Mouse (Mus musculus) heart, embryonic 14.5 days (tissue): ENCODE results near the gene Spata16. TPM values are rescaled to one million over a fixed set of nuclear protein-coding genes. Genes with fewer than 3 reads are reported as not detected.
A peak's percentile ranks its signal among the peaks of the same experiment; 100 is the strongest.

Experiments
- ATAC-seq: fragments of 200-750 bp; cut with Nextera tagmentation; 2 replicates; pipeline ENCODE4 v1.8.0; 2017; ENCODE audit warnings: low read depth, moderate TSS enrichment; ENCODE audit not compliant: insufficient number of reproducible peaks, insufficient read depth, low FRiP score
- H3K27ac ChIP-seq, 2 experiments: fragments of 200-500 bp in 1 of 2; fragments of 300-500 bp in 1 of 2; sonication (generic) in 1 of 2; replicated peaks in 1 of 2; 2 replicates each; pipeline ENCODE4 v1.5.1; 2012 to 2014; ENCODE audit warnings: low read depth in 2 of 2, low read length in 2 of 2, control low read depth in 1 of 2, mild to moderate bottlenecking in 1 of 2, mixed read lengths in 1 of 2; ENCODE audit not compliant: control insufficient read depth in 1 of 2, insufficient read depth in 1 of 2
- H3K27me3 ChIP-seq: fragments of 300-500 bp; sonication (generic); 2 replicates; pipeline ENCODE4 v1.6.1; 2014; ENCODE audit warnings: mild to moderate bottlenecking, low read length, control low read depth; ENCODE audit not compliant: control insufficient read depth, insufficient read depth
- H3K36me3 ChIP-seq: fragments of 300-500 bp; sonication (generic); 2 replicates; pipeline ENCODE4 v1.6.1; 2014; ENCODE audit warnings: mild to moderate bottlenecking, control low read depth, low read length, mixed read lengths; ENCODE audit not compliant: control insufficient read depth, insufficient read depth
- H3K4me1 ChIP-seq, 2 experiments: fragments of 200-500 bp in 1 of 2; fragments of 300-500 bp in 1 of 2; sonication (generic) in 1 of 2; 2 replicates each; pipeline ENCODE4 v1.6.1; 2012 to 2014; ENCODE audit warnings: low read length in 2 of 2, control low read depth in 1 of 2, mixed read lengths in 1 of 2; ENCODE audit not compliant: control insufficient read depth in 2 of 2, insufficient read depth in 2 of 2
- H3K4me2 ChIP-seq: fragments of 300-500 bp; sonication (generic); 2 replicates; pipeline ENCODE4 v1.6.1; 2014; ENCODE audit warnings: mild to moderate bottlenecking, low read length
- H3K4me3 ChIP-seq, 2 experiments: fragments of 200-500 bp in 1 of 2; fragments of 300-500 bp in 1 of 2; sonication (generic) in 1 of 2; 2 replicates each; pipeline ENCODE4 v1.5.1; 2012 to 2014; ENCODE audit warnings: low read length in 2 of 2, mild to moderate bottlenecking in 2 of 2, control low read depth in 1 of 2, low read depth in 1 of 2, moderate library complexity in 1 of 2; ENCODE audit not compliant: control insufficient read depth in 1 of 2, insufficient read depth in 1 of 2
- H3K9ac ChIP-seq: fragments of 300-500 bp; sonication (generic); 2 replicates; pipeline ENCODE4 v1.6.1; 2014; ENCODE audit warnings: mild to moderate bottlenecking, low read length
- H3K9me3 ChIP-seq: fragments of 300-500 bp; sonication (generic); 2 replicates; pipeline ENCODE4 v1.6.1; 2016; ENCODE audit warnings: low read length, control low read depth; ENCODE audit not compliant: control insufficient read depth
- WGBS: fragments of 180-500 bp; shearing (Covaris S2); extraction: QIAGEN DNeasy Blood & Tissue Kit; methylation state at CpG from one replicate; pipeline ENCODE4 v1.1.7; 2014; 5-methylcytosine and 5-hydroxymethylcytosine counted together
- polyA plus RNA-seq: library from polyadenylated mRNA; unstranded; fragments of >200 nt; fragmentation: Nextera tagmentation; extraction: Ambion mirVana; gene quantifications from 2 replicates; pipeline ENCODE4 v1.2.1, GENCODE M21; 2014

The Spata16 gene
- polyA plus RNA-seq, 1 experiment from 2014 or later: not detected

- H3K4me3 ChIP-seq: no peak overlapping the region
- ATAC-seq: no peak
- H3K4me2 ChIP-seq: no peak overlapping the region
- H3K4me1 ChIP-seq: no peaks in the 10 kb centered on the region
- no peaks in the 10 kb centered on the region for H3K36me3 ChIP-seq
- H3K27me3 ChIP-seq: no peaks in the 10 kb centered on the region
- WGBS: 82% methylated on average over 7 of the region's 7 CpGs
- H3K9ac ChIP-seq: no peak overlapping the region
- no peak overlapping the region for H3K27ac ChIP-seq
- no peaks in the 10 kb centered on the region for H3K9me3 ChIP-seq
Measured at GRCm38 (mm10) chr3:26795851-26796538, 158.6 kb downstream of the Spata16 start.

- Histone ChIP-seq H3K27me3 (no peaks in the 10 kb centered on the region), H3K4me3 (no peak overlapping the region), H3K9ac (no peak overlapping the region), H3K36me3 (no peaks in the 10 kb centered on the region), H3K9me3 (no peaks in the 10 kb centered on the region), H3K27ac (no peak overlapping the region), H3K4me2 (no peak overlapping the region), H3K4me1 (no peaks in the 10 kb centered on the region)
- no peak for ATAC-seq
- WGBS: 80% methylated on average over 1 of the region's 1 CpGs
Measured at GRCm38 (mm10) chr3:26796954-26797353, 159.5 kb downstream of the Spata16 start.

- Histone ChIP-seq H3K9me3 (no peaks in the 10 kb centered on the region), H3K4me3 (no peak overlapping the region), H3K9ac (no peak overlapping the region), H3K36me3 (no peaks in the 10 kb centered on the region), H3K4me2 (no peak overlapping the region), H3K4me1 (no peaks in the 10 kb centered on the region), H3K27ac (no peak overlapping the region), H3K27me3 (no peaks in the 10 kb centered on the region)
- ATAC-seq: no peak
- 66% methylated on average over 8 of the region's 8 CpGs for WGBS
Measured at GRCm38 (mm10) chr3:26814307-26814706, 176.9 kb downstream of the Spata16 start.

- Histone ChIP-seq H3K9ac (no peak overlapping the region), H3K4me2 (no peak overlapping the region), H3K27me3 (no peaks in the 10 kb centered on the region), H3K9me3 (no peaks in the 10 kb centered on the region), H3K4me1 (no peaks in the 10 kb centered on the region), H3K36me3 (no peaks in the 10 kb centered on the region), H3K4me3 (no peak overlapping the region), H3K27ac (no peak overlapping the region)
- 85% methylated on average over 5 of the region's 5 CpGs for WGBS
- no peak for ATAC-seq
Measured at GRCm38 (mm10) chr3:26815764-26816163, 178.3 kb downstream of the Spata16 start.

- Histone ChIP-seq H3K36me3 (no peaks in the 10 kb centered on the region), H3K4me3 (no peak overlapping the region), H3K9ac (no peak overlapping the region), H3K4me1 (no peaks in the 10 kb centered on the region), H3K9me3 (no peaks in the 10 kb centered on the region), H3K27ac (no peak overlapping the region), H3K4me2 (no peak overlapping the region), H3K27me3 (no peaks in the 10 kb centered on the region)
- 47% methylated on average over 5 of the region's 5 CpGs for WGBS
- no peak for ATAC-seq
Measured at GRCm38 (mm10) chr3:26819398-26819797, 182.0 kb downstream of the Spata16 start.

GRCm38 (mm10) chr3:26826958-26827839 is 189.8 kb downstream of the Spata16 start:
- Histone ChIP-seq H3K9ac (no peak overlapping the region), H3K4me1 (no peaks in the 10 kb centered on the region), H3K36me3 (no peaks in the 10 kb centered on the region), H3K27me3 (no peaks in the 10 kb centered on the region), H3K4me2 (no peak overlapping the region), H3K9me3 (no peaks in the 10 kb centered on the region), H3K27ac (no peak overlapping the region), H3K4me3 (no peak overlapping the region)
- WGBS: 80% methylated on average over 7 of the region's 7 CpGs
- ATAC-seq: no peak

GRCm38 (mm10) chr3:26832954-26833353 is 195.5 kb downstream of the Spata16 start:
- whole genome bisulfite sequencing: 46% methylated on average over 5 of the region's 5 CpGs
- Histone ChIP-seq H3K4me3 (no peak overlapping the region), H3K4me2 (no peak overlapping the region), H3K9ac (no peak overlapping the region), H3K27me3 (no peaks in the 10 kb centered on the region), H3K9me3 (no peaks in the 10 kb centered on the region), H3K27ac (no peak overlapping the region), H3K4me1 (peaks cover 0 to 7% of the 10 kb centered on the region in 2 experiments; a peak in 3 of 4 replicates), H3K36me3 (no peaks in the 10 kb centered on the region)
- peak; percentile 56; the same call in 1 of the 2 replicates for ATAC-seq
